Mouse (Mus musculus) right cerebral cortex, adult 18-20 months (tissue): Measurements from ENCODE around the gene Klf2.

Source experiments
- DNase-seq: peaks from one replicate; pipeline ENCODE4 v3.0.0; 2022; ENCODE audit warnings: mixed read lengths

The Klf2 gene

GRCm38 (mm10) chr8:72336273-72336672 is 17.4 kb downstream of the Klf2 start:
- DNase-seq = no peak

- DNase-seq = no peak
These were observed 18.2 kb downstream of the Klf2 start for GRCm38 (mm10) chr8:72337034-72337433.

DNA sequence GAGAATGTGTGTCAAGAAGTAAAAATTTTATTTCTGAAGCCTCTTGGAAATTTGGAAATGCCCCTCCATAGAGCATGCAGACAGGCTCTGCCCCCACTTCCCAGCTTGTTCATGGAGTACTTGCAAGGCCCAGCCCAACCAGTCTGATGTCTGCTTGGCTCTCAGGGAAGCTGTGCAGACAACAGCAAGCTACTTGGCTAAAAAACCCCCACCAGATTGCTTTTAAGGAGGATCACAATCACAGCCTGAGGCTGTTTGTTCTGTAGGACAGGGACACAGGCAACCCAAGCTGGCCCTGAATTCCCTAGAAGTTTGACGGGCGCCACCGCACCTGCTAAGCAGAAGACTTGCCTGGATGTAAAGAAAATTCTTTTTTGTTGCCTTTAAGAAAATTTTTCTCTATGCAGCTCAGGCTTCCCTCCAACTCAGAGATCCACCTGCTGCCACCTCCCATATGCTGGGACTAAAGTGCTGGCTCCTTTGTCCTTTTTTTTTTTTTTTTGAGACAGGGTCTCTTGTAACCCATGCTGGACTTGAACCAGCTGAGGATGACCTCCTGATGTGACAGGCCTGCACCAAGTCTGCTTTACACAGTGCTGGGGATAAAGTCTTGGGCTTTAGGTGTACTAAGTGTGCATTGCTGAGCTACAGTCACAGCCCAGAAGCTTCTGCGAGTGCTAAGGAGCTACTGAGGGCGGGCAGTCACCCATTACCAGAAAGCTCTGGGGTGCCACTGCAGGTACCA is 23.9 kb downstream of the Klf2 start:
- DNase-seq = no peak

DNA sequence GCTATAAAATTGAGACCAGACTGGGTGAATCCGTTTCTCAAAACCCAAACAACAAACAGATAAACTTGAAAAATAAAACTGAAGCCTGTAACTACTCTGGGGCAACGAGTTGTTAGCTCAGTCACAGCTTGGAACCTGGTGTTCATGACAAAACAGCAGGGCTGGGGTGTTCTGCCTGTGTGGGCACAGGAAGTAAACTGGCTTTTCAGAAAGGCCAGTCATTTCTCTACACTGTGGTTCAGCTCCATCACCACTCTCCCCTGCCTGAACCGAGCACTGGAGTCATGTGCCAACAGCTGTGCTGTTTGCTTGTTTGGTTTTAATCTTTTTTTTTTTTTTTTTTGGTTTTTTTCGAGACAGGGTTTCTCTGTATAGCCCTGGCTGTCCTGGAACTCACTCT is 24.9 kb downstream of the Klf2 start:
- no peak for DNase-seq

DNA sequence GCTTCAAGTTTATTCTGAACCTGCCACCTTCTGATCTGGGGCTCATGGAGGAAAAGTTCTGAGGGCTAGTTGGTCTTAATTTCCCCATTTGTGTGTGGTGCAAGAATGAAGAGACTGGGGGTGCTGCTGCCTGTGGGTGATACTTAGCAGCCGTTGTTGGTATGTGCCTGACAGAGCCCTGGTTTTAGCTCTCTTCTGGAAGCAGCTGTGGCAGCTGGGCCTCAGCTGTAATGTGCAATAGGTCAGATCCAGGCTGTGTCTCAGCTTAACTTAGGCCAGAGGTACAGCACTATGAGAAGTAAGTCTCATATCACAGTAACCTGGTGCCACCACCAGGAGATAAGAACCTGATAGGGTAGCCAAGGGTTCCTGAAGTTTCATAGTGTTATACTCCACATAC is 28.7 kb downstream of the Klf2 start:
- no peak for DNase-seq

- no peak for DNase-seq
These were observed 29.3 kb downstream of the Klf2 start for GRCm38 (mm10) chr8:72348114-72348513.

- no peak for DNase-seq
These were observed 30.1 kb downstream of the Klf2 start for GRCm38 (mm10) chr8:72348956-72349355.

DNA sequence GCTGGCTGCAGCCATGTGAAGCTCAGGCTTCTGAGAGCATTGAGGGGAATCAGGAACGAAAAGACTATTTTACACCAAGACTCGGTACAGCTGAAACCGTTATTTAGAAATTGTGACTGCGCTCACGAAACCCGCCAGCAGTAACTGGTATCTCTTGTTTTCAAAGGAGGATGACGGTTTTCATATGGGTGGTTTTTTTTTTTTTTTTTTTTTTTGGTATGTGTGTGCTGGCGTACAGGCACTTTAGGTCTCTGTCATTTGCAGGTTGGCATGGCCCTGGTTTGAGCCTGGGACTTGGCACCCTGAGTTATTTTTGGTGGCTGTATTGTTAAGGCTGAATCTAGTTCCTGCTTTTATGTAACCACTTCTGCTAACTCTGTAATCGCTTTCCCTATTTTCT is 31.0 kb downstream of the Klf2 start:
- DNase-seq = no peak

DNA sequence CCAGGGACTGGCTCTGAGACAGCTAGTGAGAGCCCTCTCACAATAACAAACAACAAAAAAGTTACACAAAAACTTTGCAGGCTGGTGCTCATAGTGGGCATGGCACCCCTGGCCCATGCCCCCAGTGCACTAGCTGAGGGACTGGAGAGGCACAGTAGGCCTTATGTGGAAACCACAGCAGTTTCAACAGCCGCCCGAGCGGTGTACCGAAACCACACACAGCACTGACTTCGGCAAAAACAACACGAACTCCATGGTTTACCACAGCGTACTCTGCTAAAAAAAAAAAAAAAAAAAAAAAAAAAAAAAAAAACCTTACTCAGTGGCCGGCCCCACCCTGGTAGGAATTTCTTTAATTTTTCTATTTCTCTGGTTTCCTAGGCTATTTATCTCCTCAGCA is 31.9 kb downstream of the Klf2 start:
- DNase-seq = no peak

- no peak for DNase-seq
These were observed 32.7 kb downstream of the Klf2 start for GRCm38 (mm10) chr8:72351405-72352005.

- no peak for DNase-seq
These were observed 34.3 kb downstream of the Klf2 start for GRCm38 (mm10) chr8:72352951-72353699.

DNA sequence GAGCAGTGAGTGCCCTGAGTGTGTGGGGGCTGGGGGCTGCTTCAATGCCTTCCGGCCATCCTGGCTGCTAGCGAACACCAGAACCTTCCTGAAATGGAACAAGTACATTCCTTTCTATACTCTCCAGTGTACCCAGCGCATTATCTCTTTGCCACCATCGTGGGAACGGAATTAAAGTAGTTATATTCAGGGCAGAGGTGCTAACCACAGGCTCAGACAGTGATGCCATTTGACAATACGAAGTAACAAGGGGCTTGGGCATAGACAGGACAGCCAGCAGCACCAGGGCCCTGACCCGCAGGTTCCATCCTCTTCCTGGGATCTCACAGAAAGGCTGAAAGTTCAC is 34.8 kb downstream of the Klf2 start:
- no peak for DNase-seq

DNA sequence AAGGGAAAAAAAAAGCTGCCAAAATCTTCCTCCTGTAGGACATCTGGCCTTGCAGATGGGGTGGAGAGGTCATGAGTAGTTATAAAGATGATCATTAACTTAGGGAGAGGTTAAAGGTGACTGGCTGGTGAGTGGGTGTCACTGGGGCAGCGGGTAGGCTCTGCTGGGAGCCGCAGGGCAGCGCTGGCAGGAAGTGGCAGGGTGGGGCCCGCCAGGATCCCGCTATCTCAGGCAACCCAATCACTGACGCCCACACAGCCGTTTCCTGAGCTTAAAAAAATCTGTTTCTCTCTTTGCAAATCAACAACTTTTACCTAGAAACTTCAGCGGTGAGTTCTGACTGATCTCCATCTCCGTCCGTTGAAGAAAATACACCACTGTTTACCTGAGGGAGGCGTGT is 35.4 kb downstream of the Klf2 start:
- peak; percentile 41 for DNase-seq

- no peak for DNase-seq
These were observed 37.8 kb downstream of the Klf2 start for GRCm38 (mm10) chr8:72356593-72356992.

DNA sequence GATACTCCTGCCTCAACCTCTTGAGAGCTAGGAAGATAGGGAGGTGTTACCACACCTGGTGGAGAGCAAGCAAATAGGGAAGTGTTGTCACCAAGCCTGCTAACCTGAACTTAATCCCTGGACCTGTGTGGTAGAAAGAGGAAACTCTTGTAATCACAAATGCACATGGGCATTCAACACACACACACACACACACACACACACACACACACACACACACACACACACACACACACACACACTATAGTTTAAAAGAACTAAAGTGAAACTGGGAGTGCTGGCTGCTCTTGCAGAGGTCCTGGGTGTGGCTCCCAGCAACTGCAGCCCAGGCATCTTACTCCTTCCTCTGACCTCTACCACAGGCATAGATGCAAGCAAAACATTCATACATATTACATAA is 41.3 kb downstream of the Klf2 start:
- no peak for DNase-seq

DNA sequence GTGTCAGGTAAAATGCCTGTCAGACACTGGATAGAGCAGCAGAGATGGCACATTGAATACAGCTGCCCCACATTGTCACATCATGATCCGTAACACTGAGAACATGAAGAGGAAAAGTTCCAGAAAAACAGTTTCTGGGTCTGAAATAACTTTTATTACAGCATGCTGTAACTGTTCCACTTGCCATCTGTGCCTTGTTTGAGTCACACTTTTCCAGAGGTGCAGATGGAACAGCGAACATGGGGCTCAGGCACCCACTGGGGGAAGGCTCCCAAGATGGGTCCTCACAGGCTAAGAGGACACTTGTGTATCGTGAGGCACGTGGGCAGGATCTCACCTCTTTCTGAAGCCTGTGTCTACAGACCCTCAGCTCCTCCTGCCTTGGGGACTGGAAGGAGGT is 43.9 kb downstream of the Klf2 start:
- DNase-seq = peak; percentile 66

- DNase-seq = no peak
These were observed 44.6 kb downstream of the Klf2 start for GRCm38 (mm10) chr8:72363457-72363856.

DNA sequence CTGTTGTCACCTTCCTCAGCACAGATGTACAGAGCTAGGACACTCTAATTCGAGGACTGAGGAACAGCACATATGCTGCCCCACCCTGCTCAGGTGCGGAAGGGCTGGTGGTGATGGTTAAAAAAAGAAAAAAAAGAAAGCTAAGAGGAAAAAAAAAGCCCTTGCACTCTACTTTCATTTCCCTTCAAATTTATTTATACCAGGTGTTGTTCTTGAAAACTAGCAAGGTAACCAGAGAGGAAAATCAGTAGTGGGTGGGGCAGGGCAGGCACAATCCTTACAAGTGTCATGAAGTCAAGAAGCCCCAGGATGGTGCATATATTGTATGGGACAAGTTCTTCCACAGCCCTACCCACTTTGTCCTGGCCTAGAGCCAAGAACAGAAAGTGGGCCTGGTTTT is 46.2 kb downstream of the Klf2 start:
- no peak for DNase-seq

GRCm38 (mm10) chr8:72365826-72366225 is 47.0 kb downstream of the Klf2 start:
- peak; percentile 74 for DNase-seq

DNA sequence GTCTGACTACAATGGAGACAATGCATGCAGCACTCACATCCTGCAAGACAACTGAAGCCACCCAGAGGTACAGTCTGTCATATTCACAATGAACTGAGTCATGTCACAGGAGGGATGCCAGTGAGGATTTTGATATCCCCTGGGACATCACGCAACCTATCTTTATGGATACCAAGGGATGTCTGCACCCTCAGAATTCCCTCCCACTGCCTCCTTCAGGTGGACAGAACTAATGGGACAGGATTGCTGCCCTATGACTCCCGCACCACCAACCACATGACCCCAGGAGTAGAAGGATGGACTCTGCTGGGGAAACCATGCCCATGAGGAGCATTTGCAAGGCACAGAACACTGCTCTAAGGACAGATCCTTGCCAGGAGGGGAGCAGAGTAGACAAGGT is 47.6 kb downstream of the Klf2 start:
- DNase-seq = no peak
